Mouse (Mus musculus): ENCODE results near the gene Gabrd. TPM values are rescaled to one million over a fixed set of nuclear protein-coding genes. Genes with fewer than 3 reads are reported as not detected.

Gene Gabrd
- polyA plus RNA-seq, 1 experiment, result 0.02 TPM

- Histone ChIP-seq H3K27me3 (ENCODE audit: control insufficient read depth, insufficient read depth, low read length) (0 out of 2 replicates have a peak, but pooled peaks cover 1% of the 10 kb centered on the region), H3K27ac (ENCODE audit: insufficient read depth, low read length) (no peak overlapping the region), H3K4me3 (ENCODE audit: extremely low read depth, insufficient read depth, insufficient read length) (no peak overlapping the region), H3K36me3 (ENCODE audit: control insufficient read depth, insufficient read depth, low read length) (no peaks in the 10 kb centered on the region), H3K4me1 (ENCODE audit: control insufficient read depth, insufficient read depth, insufficient read length) (no peaks in the 10 kb centered on the region; the same call in 1 of the 2 replicates)
- no peak for DNase-seq (ENCODE audit: low read depth in 1 of 2, low spot score in 2 of 2)
- TF ChIP-seq POLR2A (IDR thresholded peaks at IDR 0.05; ENCODE audit: low read depth, low read length), result no peak
- WGBS, result 55% methylated on average over 12 of the region's 12 CpGs
Observed at GRCm38 (mm10) chr4:155359560-155360464, 38.1 kb downstream of the Gabrd start.

GRCm38 (mm10) chr4:155357601-155358000, 40.3 kb downstream of the Gabrd start:
- H3K4me1 ChIP-seq (ENCODE audit: control insufficient read depth, insufficient read depth, insufficient read length), result peaks cover 12% of the 10 kb centered on the region
- H3K27ac ChIP-seq (ENCODE audit: insufficient read depth, low read length), result no peak overlapping the region
- no peak for DNase-seq (ENCODE audit: low read depth in 1 of 2, low spot score in 2 of 2)
- H3K4me3 ChIP-seq (ENCODE audit: extremely low read depth, insufficient read depth, insufficient read length), result no peak overlapping the region
- TF ChIP-seq POLR2A (IDR thresholded peaks at IDR 0.05; ENCODE audit: low read depth, low read length) (no peak), CTCF (IDR thresholded peaks at IDR 0.05; ENCODE audit: extremely low read depth, insufficient read depth, insufficient read length, insufficient replicate concordance) (peak; percentile 31; the same call in 1 of the 2 replicates)
- 0 out of 2 replicates have a peak, but pooled peaks cover 1% of the 10 kb centered on the region for H3K27me3 ChIP-seq (ENCODE audit: control insufficient read depth, insufficient read depth, low read length)
- WGBS, result 48% methylated on average over 2 of the region's 2 CpGs
- H3K36me3 ChIP-seq (ENCODE audit: control insufficient read depth, insufficient read depth, low read length), result no peaks in the 10 kb centered on the region

- Histone ChIP-seq H3K36me3 (ENCODE audit: control insufficient read depth, insufficient read depth, low read length) (no peaks in the 10 kb centered on the region), H3K27ac (ENCODE audit: insufficient read depth, low read length) (no peak overlapping the region), H3K4me1 (ENCODE audit: control insufficient read depth, insufficient read depth, insufficient read length) (peaks cover 18% of the 10 kb centered on the region), H3K4me3 (ENCODE audit: extremely low read depth, insufficient read depth, insufficient read length) (no peak overlapping the region), H3K27me3 (ENCODE audit: control insufficient read depth, insufficient read depth, low read length) (no peaks in the 10 kb centered on the region)
- 86% methylated on average over 10 of the region's 10 CpGs for WGBS
- DNase-seq (ENCODE audit: low read depth in 1 of 2, low spot score in 2 of 2), result no peak
- TF ChIP-seq CTCF (IDR thresholded peaks at IDR 0.05; ENCODE audit: extremely low read depth, insufficient read depth, insufficient read length, insufficient replicate concordance) (no peak), POLR2A (IDR thresholded peaks at IDR 0.05; ENCODE audit: low read depth, low read length) (no peak)
Observed at GRCm38 (mm10) chr4:155356354-155356753, 41.6 kb downstream of the Gabrd start.

- Histone ChIP-seq H3K4me3 (ENCODE audit: extremely low read depth, insufficient read depth, insufficient read length) (no peak overlapping the region), H3K27me3 (ENCODE audit: control insufficient read depth, insufficient read depth, low read length) (no peaks in the 10 kb centered on the region), H3K27ac (ENCODE audit: insufficient read depth, low read length) (no peak overlapping the region), H3K4me1 (ENCODE audit: control insufficient read depth, insufficient read depth, insufficient read length) (peaks cover 18% of the 10 kb centered on the region; the same call in 1 of the 2 replicates), H3K36me3 (ENCODE audit: control insufficient read depth, insufficient read depth, low read length) (no peaks in the 10 kb centered on the region)
- DNase-seq (ENCODE audit: low read depth in 1 of 2, low spot score in 2 of 2), result no peak
- 64% methylated on average over 7 of the region's 7 CpGs for WGBS
- TF ChIP-seq POLR2A (IDR thresholded peaks at IDR 0.05; ENCODE audit: low read depth, low read length), result no peak
- TF ChIP-seq CTCF (IDR thresholded peaks at IDR 0.05; ENCODE audit: extremely low read depth, insufficient read depth, insufficient read length, insufficient replicate concordance), result no peak
Observed at GRCm38 (mm10) chr4:155354546-155354945, 43.4 kb downstream of the Gabrd start.

GRCm38 (mm10) chr4:155354035-155354434, 43.9 kb downstream of the Gabrd start:
- no peaks in the 10 kb centered on the region for H3K27me3 ChIP-seq (ENCODE audit: control insufficient read depth, insufficient read depth, low read length)
- peaks cover 18% of the 10 kb centered on the region; the same call in 1 of the 2 replicates for H3K4me1 ChIP-seq (ENCODE audit: control insufficient read depth, insufficient read depth, insufficient read length)
- DNase-seq (ENCODE audit: low read depth in 1 of 2, low spot score in 2 of 2), result no peak
- 20% methylated on average over 6 of the region's 6 CpGs for WGBS
- H3K27ac ChIP-seq (ENCODE audit: insufficient read depth, low read length), result no peak overlapping the region
- TF ChIP-seq CTCF (IDR thresholded peaks at IDR 0.05; ENCODE audit: extremely low read depth, insufficient read depth, insufficient read length, insufficient replicate concordance) (no peak), POLR2A (IDR thresholded peaks at IDR 0.05; ENCODE audit: low read depth, low read length) (no peak)
- H3K4me3 ChIP-seq (ENCODE audit: extremely low read depth, insufficient read depth, insufficient read length), result no peak overlapping the region
- H3K36me3 ChIP-seq (ENCODE audit: control insufficient read depth, insufficient read depth, low read length), result no peaks in the 10 kb centered on the region

- Histone ChIP-seq H3K36me3 (ENCODE audit: control insufficient read depth, insufficient read depth, low read length) (no peaks in the 10 kb centered on the region), H3K4me1 (ENCODE audit: control insufficient read depth, insufficient read depth, insufficient read length) (peaks cover 18% of the 10 kb centered on the region; the same call in 1 of the 2 replicates), H3K27ac (ENCODE audit: insufficient read depth, low read length) (no peak overlapping the region), H3K27me3 (ENCODE audit: control insufficient read depth, insufficient read depth, low read length) (no peaks in the 10 kb centered on the region), H3K4me3 (ENCODE audit: extremely low read depth, insufficient read depth, insufficient read length) (no peak overlapping the region)
- DNase-seq (ENCODE audit: low read depth in 1 of 2, low spot score in 2 of 2), result no peak
- WGBS, result 3% methylated on average over 3 of the region's 3 CpGs
- TF ChIP-seq POLR2A (IDR thresholded peaks at IDR 0.05; ENCODE audit: low read depth, low read length) (no peak), CTCF (IDR thresholded peaks at IDR 0.05; ENCODE audit: extremely low read depth, insufficient read depth, insufficient read length, insufficient replicate concordance) (no peak)
Observed at GRCm38 (mm10) chr4:155352581-155352980, 45.3 kb downstream of the Gabrd start.

GRCm38 (mm10) chr4:155346350-155346749, 51.6 kb downstream of the Gabrd start:
- TF ChIP-seq CTCF (IDR thresholded peaks at IDR 0.05; ENCODE audit: extremely low read depth, insufficient read depth, insufficient read length, insufficient replicate concordance) (no peak), POLR2A (IDR thresholded peaks at IDR 0.05; ENCODE audit: low read depth, low read length) (no peak)

More at GRCm38 (mm10) chr4:155346350-155346749, 51.6 kb downstream of the Gabrd start:
- H3K27ac ChIP-seq (ENCODE audit: insufficient read depth, low read length), result no peak overlapping the region
- no peaks in the 10 kb centered on the region for H3K36me3 ChIP-seq (ENCODE audit: control insufficient read depth, insufficient read depth, low read length)
- no peak for DNase-seq (ENCODE audit: low read depth in 1 of 2, low spot score in 2 of 2)
- H3K4me3 ChIP-seq (ENCODE audit: extremely low read depth, insufficient read depth, insufficient read length), result no peak overlapping the region
- peaks cover 2% of the 10 kb centered on the region for H3K27me3 ChIP-seq (ENCODE audit: control insufficient read depth, insufficient read depth, low read length)
- 19% methylated on average over 12 of the region's 12 CpGs for WGBS
- H3K4me1 ChIP-seq (ENCODE audit: control insufficient read depth, insufficient read depth, insufficient read length), result no peaks in the 10 kb centered on the region

Measured in spleen, adult 2 months (tissue).